In the genomic region with DNA sequence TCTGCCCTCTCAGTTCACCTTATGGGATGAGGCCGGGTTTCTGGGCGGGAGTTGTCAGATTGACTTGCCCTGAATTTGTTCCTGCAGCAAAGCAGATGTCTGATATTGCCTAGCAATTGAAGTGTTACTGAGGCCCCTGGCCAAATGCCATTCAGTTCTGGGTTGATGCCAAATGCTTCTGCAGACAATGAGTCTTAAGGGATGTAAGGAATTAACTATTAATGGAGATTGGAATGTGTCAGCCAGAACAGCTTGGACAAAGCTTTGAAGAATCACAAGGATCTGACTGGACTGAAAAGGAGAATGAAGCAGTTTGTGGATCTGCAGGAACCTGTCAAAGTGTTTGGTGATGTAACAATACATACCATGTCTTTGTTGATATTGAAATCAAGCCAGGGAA, we compare ENCODE assay signal across 10 mouse cellular contexts.
DNase-seq lines count a peak whose midpoint lies in the region; ATAC-seq lines count a peak whose summit lies in the region.
"Had no signal": no experiment of that assay in that cellular context is flagged by ENCODE, and none has a peak within 500 bp of the region (broad histone marks: within the 10 kb centered on the region; RNA-seq: fewer than 3 reads in every experiment).

No protein-coding gene starts in this region.

- H3K4me1 ChIP-seq in neural tube, embryonic 14.5 days (ENCODE audit: control insufficient read depth, insufficient read depth, low read length), result no peaks in the 10 kb centered on the region

- intact Hi-C loops in gastrocnemius, postnatal 14 days (cut with DNase I; ENCODE audit: low total_unique reads), result no loop called here
- intact Hi-C loops in heart, postnatal 14 days (cut with DNase I), result loop anchor here (5.0 to 10.0 kb wide), 2 partner anchors 109 to 246 kb away; partner anchors contain the start of gene Pls3

- WGBS in neural tube, embryonic 14.5 days, result 29% methylated on average over 2 of the region's 2 CpGs

- peak; percentile 49 for ATAC-seq in neural tube, embryonic 14.5 days (ENCODE audit: low read depth)
- no peak for ATAC-seq in erythroid progenitor cell, adult 5-6 weeks (replicated peaks; ENCODE audit: low FRiP score, poor library complexity, severe bottlenecking)

- no peaks in the 10 kb centered on the region for H3K36me3 ChIP-seq in neural tube, embryonic 14.5 days (ENCODE audit: control insufficient read depth, insufficient read depth, low read length)

- H3K27me3 ChIP-seq in neural tube, embryonic 14.5 days (ENCODE audit: control insufficient read depth, insufficient read depth, low read length), result no peaks in the 10 kb centered on the region

- no peak overlapping the region for H3K4me3 ChIP-seq in neural tube, embryonic 14.5 days (ENCODE audit: low read depth, low read length)
- H3K4me3 ChIP-seq: myocyte had no signal

- H3K9ac ChIP-seq in neural tube, embryonic 14.5 days (replicated peaks; ENCODE audit: low read depth, low read length), result no peak overlapping the region

- no peaks in the 10 kb centered on the region for H3K9me3 ChIP-seq in neural tube, embryonic 14.5 days (ENCODE audit: control insufficient read depth, low read length)

- no peak overlapping the region for H3K4me2 ChIP-seq in neural tube, embryonic 14.5 days (ENCODE audit: low read depth, low read length)

- peak; percentile 37 for DNase-seq in gastrocnemius, postnatal 14 days
- DNase-seq in gastrocnemius, postnatal 25 days, result no peak
- peak; percentile 38 for DNase-seq in retina, postnatal 1 day
- no peak for DNase-seq in retina, embryonic 14.5 days (ENCODE audit: low spot score)
- DNase-seq in heart, postnatal 14 days, result peak; percentile 44 to 58
- DNase-seq in urinary bladder, postnatal 36 days (ENCODE audit: low spot score in 2 of 2), result no peak
- DNase-seq: thymus, adult 2 months had no signal

- H3K27ac ChIP-seq in neural tube, embryonic 14.5 days (ENCODE audit: low read depth, low read length), result no peak overlapping the region

Comparison
In these comparisons a context has a peak if more than half of its experiments do, and no peak if none do; other contexts are left out.
1. DNase-seq: peak in gastrocnemius, postnatal 14 days (single experiment), retina, postnatal 1 day (single experiment) and heart, postnatal 14 days (2 of 2); none in gastrocnemius, postnatal 25 days (single experiment), retina, embryonic 14.5 days (single experiment) and urinary bladder, postnatal 36 days (0 of 2).